8 mouse cellular contexts compared by ENCODE assay signal in the genomic region with DNA sequence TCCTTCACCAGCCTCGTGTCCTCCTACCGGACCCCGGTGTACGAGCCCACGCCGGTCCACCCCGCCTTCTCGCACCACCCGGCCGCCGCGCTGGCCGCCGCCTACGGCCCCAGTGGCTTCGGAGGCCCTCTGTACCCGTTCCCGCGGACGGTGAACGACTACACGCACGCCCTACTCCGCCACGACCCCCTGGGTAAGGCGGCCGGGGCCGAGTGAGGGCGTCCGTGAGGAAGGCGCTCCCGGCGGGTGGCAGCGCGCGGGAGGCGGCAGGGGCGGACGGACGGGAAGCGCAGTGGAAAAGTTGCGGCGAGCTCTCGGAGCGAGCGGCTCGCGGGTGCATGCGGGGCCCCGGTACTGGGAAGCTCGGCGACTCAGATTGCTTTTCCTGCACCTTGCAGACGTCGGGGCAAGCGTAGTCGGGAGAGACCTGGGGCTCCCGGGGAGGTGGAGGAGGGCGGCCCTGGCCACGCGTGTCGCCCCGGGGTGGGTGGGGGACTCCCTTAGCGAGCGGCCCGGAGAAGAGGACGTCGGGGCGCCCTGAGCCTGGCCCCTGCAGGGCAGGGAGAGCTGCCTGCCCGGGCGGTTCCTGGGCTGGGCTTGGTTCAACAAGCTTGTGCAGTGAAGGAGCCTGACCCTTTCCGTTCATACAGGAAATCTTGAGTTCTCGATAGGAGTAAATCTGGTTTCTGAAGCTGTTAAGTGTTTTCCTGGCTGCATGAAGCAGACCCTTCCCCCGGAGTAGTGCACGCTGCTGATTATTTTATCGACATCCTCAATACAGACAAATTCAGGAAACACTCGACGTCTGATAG. TPM values are rescaled to one million over a fixed set of nuclear protein-coding genes. Genes with fewer than 3 reads are reported as not detected.
DNase-seq lines count a peak whose midpoint lies in the region; ATAC-seq and TF ChIP-seq lines count a peak whose summit lies in the region.

No protein-coding gene starts in this region.

- H3K9ac ChIP-seq in CH12.LX (ENCODE audit: insufficient read depth, low read depth) = peak overlapping the region; percentile 90
- no peak overlapping the region for H3K9ac ChIP-seq in forebrain, embryonic 15.5 days (replicated peaks)
- H3K9ac ChIP-seq in hindbrain, embryonic 11.5 days (ENCODE audit: low read depth, low read length) = 0 out of 2 replicates have a peak overlapping the region, but pooled peaks have one; percentile 12
- peak overlapping the region; percentile 46 for H3K9ac ChIP-seq in limb, embryonic 14.5 days (ENCODE audit: low read depth, low read length, severe bottlenecking)
- 0 out of 2 replicates have a peak overlapping the region, but pooled peaks have one; percentile 36 for H3K9ac ChIP-seq in midbrain, embryonic 13.5 days (replicated peaks)
- peak overlapping the region; percentile 82 for H3K9ac ChIP-seq in stomach, embryonic 16.5 days (ENCODE audit: low read length)

- dilution Hi-C loops in CH12.LX (cut with MboI; ENCODE audit: extremely low pct_ligation_motif_present, extremely low pct_unique_long_range_greater_than_20kb, low sequenced_read_pairs) = no loop called here

- H3K27me3 ChIP-seq in CH12.LX (replicated peaks) = peaks cover 10% of the 10 kb centered on the region
- peaks cover 91% of the 10 kb centered on the region for H3K27me3 ChIP-seq in forebrain, embryonic 15.5 days
- peaks cover 60% of the 10 kb centered on the region for H3K27me3 ChIP-seq in hindbrain, embryonic 11.5 days (ENCODE audit: control insufficient read depth, insufficient read depth, low read length)
- H3K27me3 ChIP-seq in limb, embryonic 14.5 days (ENCODE audit: control insufficient read depth, insufficient read depth, low read length) = peaks cover 78% of the 10 kb centered on the region
- H3K27me3 ChIP-seq in midbrain, embryonic 13.5 days = peaks cover 95% of the 10 kb centered on the region
- H3K27me3 ChIP-seq in stomach, embryonic 16.5 days (ENCODE audit: control insufficient read depth, insufficient read depth, low read length) = peaks cover 57% of the 10 kb centered on the region

- intact Hi-C loops in left cerebral cortex, postnatal 36 days (cut with DNase I) = no loop called here

- H3K36me3 ChIP-seq in CH12.LX (replicated peaks in 1 of 2; ENCODE audit: control insufficient read depth in 1 of 2, insufficient read depth in 1 of 2, low read length in 1 of 2) = peaks cover 7 to 18% of the 10 kb centered on the region in 2 experiments
- H3K36me3 ChIP-seq in forebrain, embryonic 15.5 days = no peaks in the 10 kb centered on the region
- H3K36me3 ChIP-seq in hindbrain, embryonic 11.5 days (ENCODE audit: control insufficient read depth, insufficient read depth, low read length) = no peaks in the 10 kb centered on the region
- H3K36me3 ChIP-seq in limb, embryonic 14.5 days (ENCODE audit: control insufficient read depth, insufficient read depth, low read length) = no peaks in the 10 kb centered on the region
- no peaks in the 10 kb centered on the region for H3K36me3 ChIP-seq in midbrain, embryonic 13.5 days
- no peaks in the 10 kb centered on the region for H3K36me3 ChIP-seq in stomach, embryonic 16.5 days (ENCODE audit: control insufficient read depth, insufficient read depth, low read length)

- in situ Hi-C loops in CH12.LX (cut with MboI; ENCODE audit: low pct_ligation_motif_present, low pct_unique_long_range_greater_than_20kb, low sequenced_read_pairs) = no loop called here

- TF ChIP-seq EP300 in CH12.LX (IDR thresholded peaks at IDR 0.05; ENCODE audit: low read length) = no peak

- WGBS in forebrain, embryonic 15.5 days = under 1% methylated on average over 77 of the region's 77 CpGs
- under 1% methylated on average over 75 of the region's 77 CpGs for WGBS in hindbrain, embryonic 11.5 days
- under 1% methylated on average over 67 of the region's 77 CpGs for WGBS in limb, embryonic 14.5 days
- 2% methylated on average over 77 of the region's 77 CpGs for WGBS in midbrain, embryonic 13.5 days
- 1% methylated on average over 76 of the region's 77 CpGs for WGBS in stomach, embryonic 16.5 days

- H3K4me3 ChIP-seq in CH12.LX (replicated peaks in 1 of 3; ENCODE audit: low read depth in 2 of 3, low read length in 2 of 3, poor library complexity in 1 of 3) = peak overlapping the region; percentile 86 to 93 (median 91)
- H3K4me3 ChIP-seq in forebrain, embryonic 15.5 days = peak overlapping the region; percentile 41
- H3K4me3 ChIP-seq in hindbrain, embryonic 11.5 days (ENCODE audit: low read depth, low read length) = peak overlapping the region; percentile 39
- peak overlapping the region; percentile 44 for H3K4me3 ChIP-seq in limb, embryonic 14.5 days (replicated peaks; ENCODE audit: low read length)
- H3K4me3 ChIP-seq in midbrain, embryonic 13.5 days (replicated peaks) = peak overlapping the region; percentile 42
- peak overlapping the region; percentile 66 for H3K4me3 ChIP-seq in stomach, embryonic 16.5 days (replicated peaks; ENCODE audit: low read length)

- TF ChIP-seq POLR2A in CH12.LX (IDR thresholded peaks at IDR 0.05; ENCODE audit: low read depth, low read length) = peak; percentile 29; the same call in 1 of the 2 replicates
- no peak for TF ChIP-seq POLR2A in limb, embryonic 14.5 days (IDR thresholded peaks at IDR 0.05; ENCODE audit: borderline replicate concordance, extremely low read depth, insufficient read depth, insufficient read length)

- peaks cover 2% of the 10 kb centered on the region for H3K9me3 ChIP-seq in CH12.LX (replicated peaks; ENCODE audit: low read length)
- no peaks in the 10 kb centered on the region for H3K9me3 ChIP-seq in forebrain, embryonic 15.5 days
- H3K9me3 ChIP-seq in hindbrain, embryonic 11.5 days (ENCODE audit: control insufficient read depth, low read length) = no peaks in the 10 kb centered on the region
- no peaks in the 10 kb centered on the region for H3K9me3 ChIP-seq in limb, embryonic 14.5 days (ENCODE audit: control insufficient read depth, low read length)
- H3K9me3 ChIP-seq in midbrain, embryonic 13.5 days = no peaks in the 10 kb centered on the region
- H3K9me3 ChIP-seq in stomach, embryonic 16.5 days (replicated peaks; ENCODE audit: control insufficient read depth, low read length) = 0 out of 2 replicates have a peak, but pooled peaks cover 3% of the 10 kb centered on the region

- TF ChIP-seq RAD21 in CH12.LX (IDR thresholded peaks at IDR 0.05; ENCODE audit: low read depth, low read length) = no peak

- TF ChIP-seq CTCF in CH12.LX (conservative IDR thresholded peaks at IDR 0.05 in 1 of 2, IDR thresholded peaks at IDR 0.05 in 1 of 2; ENCODE audit: low read depth in 2 of 2, low read length in 2 of 2) = no peak

- H3K27ac ChIP-seq in CH12.LX (ENCODE audit: insufficient read depth, low read depth) = peak overlapping the region; percentile 54
- H3K27ac ChIP-seq in forebrain, embryonic 15.5 days (replicated peaks) = peak overlapping the region; percentile 12; the same call in 1 of the 2 replicates
- H3K27ac ChIP-seq in hindbrain, embryonic 11.5 days (ENCODE audit: low read depth, low read length) = no peak overlapping the region; the same call in 1 of the 2 replicates
- 0 out of 2 replicates have a peak overlapping the region, but pooled peaks have one; percentile 52 for H3K27ac ChIP-seq in limb, embryonic 14.5 days (replicated peaks; ENCODE audit: low read depth, low read length)
- H3K27ac ChIP-seq in midbrain, embryonic 13.5 days = no peak overlapping the region
- peak overlapping the region; percentile 81 for H3K27ac ChIP-seq in stomach, embryonic 16.5 days (ENCODE audit: low read length)

- peak; percentile 41 for DNase-seq in CH12.LX (ENCODE audit: extremely low read depth)
- peak; percentile 58 to 62 for DNase-seq in adrenal gland, adult 18-20 months (ENCODE audit: low spot score in 2 of 2)
- peak; percentile 69 for DNase-seq in hindbrain, embryonic 11.5 days (ENCODE audit: low spot score)
- peak; percentile 11 for DNase-seq in limb, embryonic 14.5 days (ENCODE audit: low spot score)
- no peak for DNase-seq in left cerebral cortex, postnatal 36 days (ENCODE audit: low spot score in 2 of 2)

- H3K4me1 ChIP-seq in CH12.LX (ENCODE audit: control insufficient read depth in 1 of 2, insufficient read depth in 2 of 2) = peaks cover 0 to 31% of the 10 kb centered on the region in 2 experiments; a peak in 2 of 4 replicates
- H3K4me1 ChIP-seq in forebrain, embryonic 15.5 days = peaks cover 16% of the 10 kb centered on the region
- 0 out of 2 replicates have a peak, but pooled peaks cover 2% of the 10 kb centered on the region for H3K4me1 ChIP-seq in hindbrain, embryonic 11.5 days (replicated peaks; ENCODE audit: control insufficient read depth, insufficient read depth, low read length)
- H3K4me1 ChIP-seq in limb, embryonic 14.5 days (ENCODE audit: control insufficient read depth, insufficient read depth, low read length) = peaks cover 4% of the 10 kb centered on the region
- peaks cover 18% of the 10 kb centered on the region for H3K4me1 ChIP-seq in midbrain, embryonic 13.5 days (replicated peaks)
- peaks cover 12% of the 10 kb centered on the region for H3K4me1 ChIP-seq in stomach, embryonic 16.5 days (ENCODE audit: control insufficient read depth, insufficient read depth, low read length)

- peak overlapping the region; percentile 99 for H3K4me2 ChIP-seq in CH12.LX (ENCODE audit: insufficient read depth, low read depth, poor library complexity, severe bottlenecking)
- H3K4me2 ChIP-seq in forebrain, embryonic 15.5 days (replicated peaks) = peak overlapping the region; percentile 48
- H3K4me2 ChIP-seq in hindbrain, embryonic 11.5 days (replicated peaks; ENCODE audit: low read depth, low read length) = peak overlapping the region; percentile 27
- peak overlapping the region; percentile 65 for H3K4me2 ChIP-seq in limb, embryonic 14.5 days (replicated peaks; ENCODE audit: low read depth, low read length, severe bottlenecking)
- H3K4me2 ChIP-seq in midbrain, embryonic 13.5 days (replicated peaks) = peak overlapping the region; percentile 59
- H3K4me2 ChIP-seq in stomach, embryonic 16.5 days (ENCODE audit: low read depth, low read length) = peak overlapping the region; percentile 85

- H3K79me2 ChIP-seq in CH12.LX (replicated peaks; ENCODE audit: control insufficient read depth, extremely low read depth, insufficient read depth, poor library complexity, severe bottlenecking) = peaks cover 3% of the 10 kb centered on the region; the same call in 1 of the 2 replicates

- ATAC-seq in forebrain, embryonic 15.5 days (replicated peaks) = peak; percentile 17; the same call in 1 of the 2 replicates
- ATAC-seq in hindbrain, embryonic 11.5 days (ENCODE audit: low FRiP score) = peak; percentile 52
- ATAC-seq in limb, embryonic 14.5 days (ENCODE audit: low FRiP score, low read depth) = no peak; the same call in 1 of the 2 replicates
- peak; percentile 56 for ATAC-seq in midbrain, embryonic 13.5 days
- ATAC-seq in stomach, embryonic 16.5 days (ENCODE audit: insufficient read depth, low FRiP score) = peak; percentile 66

RNA-seq across cellular contexts. Expression of a gene that starts 0.6 kb away (rescaled TPM):
- total RNA-seq in CH12.LX (2012; rRNA removed) = 7.3 and 7.6 TPM in 2 replicates
- total RNA-seq in CH12.LX (2014; rRNA removed) = 9.1 and 11.0 TPM in 2 replicates
- 40.2 and 42.0 TPM in 2 replicates for polyA plus RNA-seq in CH12.LX (2012; ENCODE audit: insufficient read length, low read depth)
- 10 to 100 TPM; 36.9 to 43.4 TPM for total RNA-seq in adrenal gland, adult 18-20 months (2021)
- 3.7 and 4.1 TPM in 2 replicates for polyA plus RNA-seq in forebrain, embryonic 15.5 days (2015; fragmentation: Nextera tagmentation; extraction: Ambion mirVana)
- 5.5 and 5.8 TPM in 2 replicates for polyA plus RNA-seq in hindbrain, embryonic 11.5 days (2014; fragmentation: Nextera tagmentation; extraction: Ambion mirVana)
- polyA plus RNA-seq in limb, embryonic 14.5 days (2012; rRNA removed) = 4.5 and 5.2 TPM in 2 replicates
- polyA plus RNA-seq in limb, embryonic 14.5 days (2014; fragmentation: Nextera tagmentation; extraction: Ambion mirVana) = 7.7 and 8.0 TPM in 2 replicates
- polyA plus RNA-seq in midbrain, embryonic 13.5 days (2015; fragmentation: Nextera tagmentation; extraction: Ambion mirVana) = 4.9 and 5.1 TPM in 2 replicates
- 14.8 and 15.9 TPM in 2 replicates for polyA plus RNA-seq in stomach, embryonic 16.5 days (2015; fragmentation: Nextera tagmentation; extraction: Ambion mirVana)
- total RNA-seq in left cerebral cortex, postnatal 36 days (2021) = 1 to 10 TPM; 2.4 to 3.4 TPM

RNA-seq across cellular contexts. Expression of a gene that starts 59.0 kb away (rescaled TPM):
- total RNA-seq in CH12.LX (2012; rRNA removed) = 61.7 and 66.1 TPM in 2 replicates
- 144 and 158 TPM in 2 replicates for total RNA-seq in CH12.LX (2014; rRNA removed)
- 67.8 and 69.6 TPM in 2 replicates for polyA plus RNA-seq in CH12.LX (2012; ENCODE audit: insufficient read length, low read depth)
- total RNA-seq in adrenal gland, adult 18-20 months (2021) = under 1 TPM; 0.70 to 0.76 TPM
- 36.3 and 38.9 TPM in 2 replicates for polyA plus RNA-seq in forebrain, embryonic 15.5 days (2015; fragmentation: Nextera tagmentation; extraction: Ambion mirVana)
- 73.5 and 79.9 TPM in 2 replicates for polyA plus RNA-seq in hindbrain, embryonic 11.5 days (2014; fragmentation: Nextera tagmentation; extraction: Ambion mirVana)
- polyA plus RNA-seq in limb, embryonic 14.5 days (2012; rRNA removed) = 39.8 and 46.7 TPM in 2 replicates
- polyA plus RNA-seq in limb, embryonic 14.5 days (2014; fragmentation: Nextera tagmentation; extraction: Ambion mirVana) = 47.1 and 51.3 TPM in 2 replicates
- polyA plus RNA-seq in midbrain, embryonic 13.5 days (2015; fragmentation: Nextera tagmentation; extraction: Ambion mirVana) = 27.1 and 29.0 TPM in 2 replicates
- 46.4 and 50.2 TPM in 2 replicates for polyA plus RNA-seq in stomach, embryonic 16.5 days (2015; fragmentation: Nextera tagmentation; extraction: Ambion mirVana)
- 1 to 10 TPM; 1.1 TPM for total RNA-seq in left cerebral cortex, postnatal 36 days (2021)

Comparison
In these comparisons a context has a peak if more than half of its experiments do, and no peak if none do; other contexts are left out.
1. DNase-seq: peak in CH12.LX (single experiment), adrenal gland, adult 18-20 months (2 of 2), hindbrain, embryonic 11.5 days (single experiment) and limb, embryonic 14.5 days (single experiment); none in left cerebral cortex, postnatal 36 days (0 of 2).
2. H3K27ac ChIP-seq: peak in CH12.LX (single experiment), forebrain, embryonic 15.5 days (single experiment), limb, embryonic 14.5 days (single experiment) and stomach, embryonic 16.5 days (single experiment); none in hindbrain, embryonic 11.5 days (single experiment) and midbrain, embryonic 13.5 days (single experiment).
3. H3K4me2 ChIP-seq: peak in every context shown above with its lines; median percentile 99 in CH12.LX; 85 in stomach, embryonic 16.5 days; 65 in limb, embryonic 14.5 days; 59 in midbrain, embryonic 13.5 days; 48 in forebrain, embryonic 15.5 days; 27 in hindbrain, embryonic 11.5 days.
4. H3K4me3 ChIP-seq: peak in every context shown above with its lines; median percentile 91 in CH12.LX; 66 in stomach, embryonic 16.5 days; 44 in limb, embryonic 14.5 days; 42 in midbrain, embryonic 13.5 days; 41 in forebrain, embryonic 15.5 days; 39 in hindbrain, embryonic 11.5 days.